Mouse (Mus musculus) 416B (cell line): Measurements from ENCODE around the gene Vps41.

ENCODE experiments used
- DNase-seq: peaks from one replicate; pipeline ENCODE4 v3.0.0; 2011; ENCODE audit warnings: low read depth

Vps41 gene

DNA sequence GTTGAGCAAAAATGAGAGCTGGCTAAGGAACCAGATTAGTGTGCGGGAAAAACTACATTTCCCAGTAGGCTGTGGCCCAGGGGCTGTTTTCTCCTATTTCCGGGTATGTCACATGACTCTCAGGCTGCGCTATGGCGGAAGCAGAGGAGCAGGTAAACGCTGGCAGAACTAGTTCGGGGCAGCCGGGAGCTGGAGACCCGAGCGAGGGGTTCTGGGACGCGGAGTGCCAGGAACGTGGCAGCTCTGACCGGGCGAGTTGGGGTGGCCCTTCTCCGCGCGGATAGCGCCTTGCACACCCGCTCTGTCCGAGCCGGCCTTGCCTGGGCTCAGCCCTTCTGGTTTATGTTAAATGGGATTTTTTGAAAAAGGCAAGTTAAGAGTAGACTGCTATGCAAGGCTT, at the start of gene Vps41:
Gene Vps41 (plus strand): TSS at position 102 of the 400 bp plus-strand sequence.
- DNase-seq: peak; percentile 88

GRCm38 (mm10) chr13:18698518-18699065, 18.5 kb upstream of the Vps41 start:
- peak; percentile 34 for DNase-seq

DNA sequence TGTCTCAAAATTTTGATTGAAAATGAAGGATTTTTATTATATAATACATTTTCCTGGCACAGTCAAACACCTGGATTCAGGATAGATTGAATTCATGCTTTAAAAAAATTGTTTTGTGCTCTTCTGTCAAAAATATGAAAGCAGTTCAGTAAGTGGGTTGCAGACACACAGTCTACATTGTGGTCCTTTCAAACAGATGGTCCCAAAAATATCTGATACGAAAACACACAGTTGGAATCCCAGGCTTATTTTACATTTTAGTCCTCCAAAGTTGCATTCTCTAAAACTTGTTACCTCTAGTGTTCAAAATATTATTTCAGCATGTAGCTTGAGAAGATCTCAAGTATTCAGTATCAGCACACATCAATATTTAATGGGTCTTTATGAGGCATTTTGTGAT, 5.4 kb upstream of the Vps41 start:
- DNase-seq: no peak

- no peak for DNase-seq
These were observed 379 bp upstream of the Vps41 start for GRCm38 (mm10) chr13:18716707-18717106.

- DNase-seq: no peak
These were observed 1.4 kb downstream of the Vps41 start for GRCm38 (mm10) chr13:18718461-18718860.

DNA sequence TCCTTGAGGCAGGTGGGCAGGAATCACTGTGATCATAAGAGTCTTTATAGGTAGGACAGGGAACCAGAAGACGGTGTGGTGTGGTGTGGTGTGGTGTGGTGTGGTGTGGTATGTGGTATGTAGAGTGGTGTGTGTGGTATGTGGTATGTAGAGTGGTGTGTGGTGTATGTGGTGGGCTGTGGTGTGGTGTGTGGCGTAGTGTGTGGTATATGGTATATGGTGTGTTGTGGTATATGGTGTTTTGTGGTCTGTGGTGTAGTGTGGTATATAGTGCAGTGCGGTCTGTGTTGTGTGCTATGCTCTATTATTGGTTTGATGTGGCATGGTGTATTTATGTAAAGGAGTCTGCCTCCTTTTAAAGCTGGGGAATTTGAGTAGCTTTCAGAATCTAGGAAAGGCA, 13.6 kb downstream of the Vps41 start:
- DNase-seq: peak; percentile 21

- DNase-seq: no peak
These were observed 19.5 kb downstream of the Vps41 start for GRCm38 (mm10) chr13:18736590-18736989.

DNA sequence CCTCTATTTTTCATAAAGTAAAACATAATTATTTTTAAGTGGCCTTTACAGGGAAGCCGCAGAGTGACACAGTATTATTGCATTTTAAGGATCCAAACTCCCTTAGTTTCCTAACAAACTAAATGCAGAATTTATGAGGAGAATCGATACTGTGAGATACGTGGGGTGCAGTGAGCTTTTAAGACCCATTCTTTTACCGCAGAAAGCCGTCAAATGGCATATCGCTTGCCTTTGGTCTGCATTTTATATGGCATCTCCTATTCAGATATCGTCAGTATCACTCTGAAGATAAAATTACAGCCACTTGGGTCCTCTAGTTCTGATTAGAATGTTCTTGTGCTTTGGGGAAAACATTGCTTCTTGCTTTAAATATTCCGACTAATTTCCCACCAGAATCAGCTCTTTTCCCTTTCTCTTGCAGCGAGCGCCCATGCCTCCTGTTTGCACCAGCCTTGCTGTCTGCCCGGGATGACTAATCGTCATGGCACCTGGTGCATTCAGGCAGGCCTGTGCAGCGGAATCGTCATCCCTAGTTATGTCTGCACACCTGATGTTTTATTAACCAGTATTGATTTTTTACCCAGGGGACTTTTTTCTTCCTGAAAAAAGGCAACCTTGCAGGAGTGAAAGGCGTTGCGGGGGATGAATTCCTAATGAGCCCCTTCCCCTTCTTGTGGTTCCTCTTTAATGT, 26.6 kb downstream of the Vps41 start:
- no peak for DNase-seq

GRCm38 (mm10) chr13:18744266-18744652, 27.2 kb downstream of the Vps41 start:
- DNase-seq: no peak

GRCm38 (mm10) chr13:18757958-18758357, 40.9 kb downstream of the Vps41 start:
- peak; percentile 37 for DNase-seq

DNA sequence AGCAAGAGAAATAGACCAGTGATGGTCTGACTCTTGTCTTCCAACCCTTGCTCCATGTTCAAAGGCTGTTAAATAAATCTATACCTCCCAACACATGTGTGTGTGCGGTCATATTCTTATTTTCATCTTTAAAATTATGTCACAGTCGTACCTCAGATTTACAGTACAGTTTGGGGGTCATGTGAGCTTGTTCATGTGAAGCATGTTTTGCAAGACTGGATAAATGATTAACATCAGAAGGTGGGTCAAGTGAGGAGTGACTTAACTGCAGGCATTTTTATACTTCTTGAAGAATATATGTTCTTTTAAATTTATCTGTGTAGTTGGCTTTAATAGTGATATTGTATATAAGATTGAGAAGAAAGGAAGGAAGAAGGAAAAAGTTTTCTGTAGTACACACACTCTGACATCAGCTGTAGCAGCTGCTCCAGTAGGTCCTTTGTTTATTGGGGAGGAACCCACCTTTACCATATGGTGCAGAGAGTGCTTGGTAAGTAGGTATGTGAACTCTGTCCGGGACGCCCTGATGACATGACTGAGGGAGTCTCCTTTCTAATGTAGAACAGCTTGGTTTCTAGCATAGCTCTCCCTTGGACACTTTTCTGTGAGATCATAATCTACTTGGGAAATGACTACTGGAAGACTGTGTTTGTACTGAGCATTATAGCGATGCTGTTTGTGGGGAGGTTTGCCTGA, 42.4 kb downstream of the Vps41 start:
- DNase-seq: no peak

DNA sequence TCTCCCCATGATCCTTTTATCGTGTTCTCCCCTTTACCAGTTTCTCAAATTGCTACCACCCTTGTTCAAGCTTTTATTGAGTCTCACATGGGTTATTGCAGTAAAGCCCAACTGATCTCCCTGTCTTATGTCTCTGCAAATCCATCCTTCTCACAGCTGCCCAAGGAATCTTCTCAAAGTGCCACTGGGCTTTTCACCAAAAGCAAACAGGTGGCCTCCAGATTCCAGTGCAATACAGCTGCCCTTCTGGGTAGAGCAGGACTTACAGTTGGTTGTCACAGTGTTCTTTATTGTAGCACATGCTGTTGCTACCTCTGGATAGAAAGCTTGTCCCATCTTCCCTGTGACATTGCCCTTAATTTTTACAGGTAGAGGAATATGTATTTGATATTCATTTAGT, 44.4 kb downstream of the Vps41 start:
- DNase-seq: no peak

DNA sequence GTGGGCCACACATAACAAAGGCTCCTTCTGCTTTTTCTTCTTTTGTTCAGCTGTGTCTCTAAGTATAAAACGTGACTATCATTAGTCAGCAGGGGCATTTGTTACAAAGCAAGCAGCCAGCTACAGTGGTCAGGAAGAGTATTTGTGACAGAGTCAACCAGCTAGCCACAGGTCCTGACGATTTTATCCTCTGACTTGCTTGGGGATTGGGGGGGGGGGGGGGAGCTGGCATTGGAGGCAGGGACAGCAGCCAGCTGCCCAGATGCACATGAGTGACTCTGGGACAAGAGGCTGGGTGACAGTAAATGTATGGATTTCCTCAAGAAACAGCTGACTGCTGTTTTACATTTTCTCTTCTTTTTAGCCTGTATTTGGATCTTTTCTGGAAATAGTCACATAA, 50.8 kb downstream of the Vps41 start:
- DNase-seq: no peak

GRCm38 (mm10) chr13:18768495-18768894, 51.4 kb downstream of the Vps41 start:
- DNase-seq: no peak

- no peak for DNase-seq
These were observed 56.5 kb downstream of the Vps41 start for GRCm38 (mm10) chr13:18773437-18774198.

- peak; percentile 22 for DNase-seq
These were observed 64.2 kb downstream of the Vps41 start for GRCm38 (mm10) chr13:18781250-18781649.

DNA sequence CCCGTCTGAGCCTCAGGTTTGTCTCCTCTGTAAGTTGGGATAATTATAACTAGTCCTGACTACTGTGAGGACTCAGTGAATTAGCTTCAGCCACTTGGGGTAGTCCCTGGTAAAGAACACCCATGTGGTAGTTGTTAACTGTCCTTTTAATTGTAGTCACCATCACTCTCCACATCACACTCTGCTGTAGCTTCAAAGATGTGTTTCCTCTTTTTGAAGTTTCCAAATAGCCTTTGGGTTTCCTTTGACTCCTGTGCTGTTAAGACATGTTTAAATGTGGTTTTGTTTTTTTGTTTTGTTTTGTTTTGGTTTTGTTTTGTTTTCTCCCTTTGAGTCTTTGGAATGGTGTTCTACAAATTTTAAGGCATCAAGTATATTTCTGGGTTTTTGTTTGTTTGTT, 68.6 kb downstream of the Vps41 start:
- DNase-seq: peak; percentile 24

DNA sequence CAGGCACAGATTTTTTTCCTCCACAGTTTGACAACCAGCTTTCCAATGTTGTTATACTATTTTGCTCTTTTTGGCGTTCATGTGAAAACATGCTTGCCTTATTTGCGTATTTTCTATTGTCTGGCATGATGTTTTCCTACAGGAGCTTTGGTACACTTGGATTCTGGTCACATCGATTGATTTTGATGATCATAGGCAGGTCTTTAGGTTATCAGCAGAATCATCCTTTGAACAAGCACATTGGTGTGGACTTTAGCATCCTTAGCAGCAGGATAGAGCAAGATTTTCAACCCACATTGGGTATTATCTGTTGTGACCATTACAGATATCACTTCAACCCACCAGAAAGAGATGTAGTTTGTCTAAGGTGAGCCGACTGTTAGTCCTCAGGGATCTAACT, 71.0 kb downstream of the Vps41 start:
- DNase-seq: no peak

DNA sequence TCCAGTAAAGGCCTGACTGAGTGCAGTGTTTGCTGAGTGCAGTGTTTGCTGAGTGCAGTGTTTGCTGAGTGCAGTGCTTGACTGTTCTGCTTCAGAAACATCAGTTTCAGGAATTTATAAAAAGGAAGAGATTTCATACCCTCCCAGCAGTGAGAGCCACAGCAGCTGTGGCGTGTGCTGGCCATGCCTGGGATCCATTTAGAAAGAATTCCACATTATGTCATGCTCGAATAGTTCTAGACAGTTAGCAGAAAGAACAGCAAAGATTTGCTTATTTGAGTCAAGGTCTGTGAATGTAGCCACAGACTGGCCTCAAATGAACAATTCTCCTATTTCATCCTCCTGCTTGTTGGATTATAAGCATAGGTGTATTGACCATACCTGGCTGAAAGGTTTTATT, 71.6 kb downstream of the Vps41 start:
- DNase-seq: no peak

- DNase-seq: no peak
These were observed 72.6 kb downstream of the Vps41 start for GRCm38 (mm10) chr13:18789662-18790061.

- DNase-seq: no peak
These were observed 73.0 kb downstream of the Vps41 start for GRCm38 (mm10) chr13:18790086-18790485.

DNA sequence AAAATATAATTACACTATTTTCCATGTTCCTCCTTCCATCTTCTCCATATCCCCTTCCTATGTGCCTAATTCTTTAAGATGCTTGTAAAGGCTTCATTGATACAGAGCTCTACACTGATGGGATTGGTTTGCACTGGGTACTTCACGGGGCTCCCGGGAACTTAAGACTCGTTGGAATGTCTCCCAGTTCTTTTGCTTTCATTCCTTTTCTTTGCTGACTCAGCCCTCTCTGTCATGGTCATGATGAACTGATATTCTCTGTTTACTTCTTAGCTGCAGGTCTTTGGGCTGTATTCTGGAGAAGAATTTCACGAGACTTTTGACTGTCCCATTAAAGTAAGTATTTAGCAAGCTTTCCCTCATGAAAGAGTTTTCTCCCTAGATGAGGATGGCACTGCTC, 74.2 kb downstream of the Vps41 start:
- DNase-seq: no peak

DNA sequence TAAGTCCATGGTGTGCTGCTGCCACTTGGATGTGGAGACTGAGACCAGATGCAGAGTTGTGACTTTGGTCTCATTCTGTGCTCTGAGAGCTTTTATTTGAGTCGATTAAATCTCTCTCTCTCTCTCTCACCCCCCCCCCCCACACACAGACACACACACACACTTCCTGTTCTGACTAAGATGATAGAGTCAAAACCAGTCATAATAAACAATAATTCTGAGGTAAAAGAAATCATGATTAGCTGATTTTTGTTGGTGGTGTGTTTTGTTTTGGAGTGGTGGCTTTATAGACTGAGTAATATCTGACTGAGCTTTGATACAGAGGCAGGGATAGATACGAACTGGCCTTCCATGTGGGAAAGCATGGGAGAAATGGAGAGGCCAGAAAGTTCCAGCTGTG, 74.6 kb downstream of the Vps41 start:
- DNase-seq: no peak
